Mouse (Mus musculus) neutrophil, adult 5-6 weeks (primary cell): ENCODE measurements around the gene Ankrd44. TPM values are rescaled to one million over a fixed set of nuclear protein-coding genes. Genes with fewer than 3 reads are reported as not detected.
A peak's percentile ranks its signal among the peaks of the same experiment; 100 is the strongest.

ENCODE experiments used
- ATAC-seq: fragments of 151-379, 151-347 bp; 2 replicates; pipeline ENCODE4 v1.8.0; 2017; ENCODE audit warnings: mild to moderate bottlenecking, moderate TSS enrichment; ENCODE audit not compliant: insufficient number of reproducible peaks, poor library complexity, low FRiP score, severe bottlenecking; ENCODE audit errors: extremely low read depth
- total RNA-seq: library from RNA; stranded (forward); fragments of 200-1000 nt; gene quantifications from 2 replicates; pipeline ENCODE4 v1.2.3, GENCODE M21; 2017

Ankrd44 gene
- total RNA-seq, 1 experiment from 2014 or later, result 407 TPM

DNA sequence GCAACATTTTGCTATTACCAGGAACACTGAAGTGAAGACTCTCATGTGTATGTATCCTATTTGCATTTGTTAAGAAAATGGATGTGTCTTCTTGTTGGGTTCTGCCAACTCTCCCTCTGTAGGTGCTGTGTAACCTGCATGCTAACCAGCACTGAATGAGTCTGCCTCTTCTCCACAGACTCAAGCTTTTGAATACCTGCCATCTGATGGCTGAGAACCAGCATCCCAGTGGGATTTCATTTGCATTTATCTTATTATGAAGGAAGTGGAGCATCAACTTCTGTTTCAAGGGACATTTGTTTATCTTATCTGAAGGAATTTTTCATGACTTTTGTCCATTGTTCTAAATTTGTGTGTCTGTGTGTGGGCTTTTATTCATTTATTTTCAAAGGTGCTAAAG is 180.5 kb downstream of the Ankrd44 start:
- no peak for ATAC-seq

DNA sequence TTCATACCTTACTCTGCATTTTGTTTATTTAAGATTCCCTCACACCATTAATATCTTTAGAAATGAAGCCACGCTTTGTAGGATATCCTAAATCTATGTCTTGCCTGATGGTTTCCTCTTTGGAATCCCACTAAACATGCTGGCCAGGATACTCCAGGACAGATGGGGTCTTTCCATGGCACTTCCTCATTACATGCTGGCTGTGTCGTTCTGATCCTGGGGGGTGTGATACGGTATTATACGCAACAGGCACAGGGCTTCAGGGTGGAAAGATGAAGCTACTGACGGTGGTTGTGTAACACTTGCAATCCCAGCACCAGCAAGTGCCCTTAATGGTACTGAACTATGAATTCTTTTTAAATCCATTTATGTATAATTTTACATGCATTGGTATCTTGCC is 182.0 kb downstream of the Ankrd44 start:
- ATAC-seq, result no peak

DNA sequence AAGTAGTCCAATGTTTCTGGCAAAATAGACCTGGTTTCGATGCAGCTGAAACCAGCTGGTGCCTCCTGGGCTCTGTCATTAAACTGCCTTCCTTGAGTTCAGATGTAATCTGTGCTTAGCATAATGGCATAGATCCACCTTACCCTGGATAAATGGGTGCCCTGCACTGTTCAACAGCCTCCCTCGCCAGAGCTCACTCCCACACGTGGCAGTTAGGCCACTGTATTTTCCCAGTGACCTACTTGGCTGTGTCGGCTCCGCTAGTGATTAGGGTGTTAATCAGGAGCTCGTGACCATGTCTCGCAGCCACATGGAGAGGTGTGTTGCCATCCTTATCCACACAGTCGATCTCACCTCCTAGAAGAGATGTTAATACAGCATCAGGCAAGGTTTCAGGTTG is 183.1 kb downstream of the Ankrd44 start:
- no peak for ATAC-seq

DNA sequence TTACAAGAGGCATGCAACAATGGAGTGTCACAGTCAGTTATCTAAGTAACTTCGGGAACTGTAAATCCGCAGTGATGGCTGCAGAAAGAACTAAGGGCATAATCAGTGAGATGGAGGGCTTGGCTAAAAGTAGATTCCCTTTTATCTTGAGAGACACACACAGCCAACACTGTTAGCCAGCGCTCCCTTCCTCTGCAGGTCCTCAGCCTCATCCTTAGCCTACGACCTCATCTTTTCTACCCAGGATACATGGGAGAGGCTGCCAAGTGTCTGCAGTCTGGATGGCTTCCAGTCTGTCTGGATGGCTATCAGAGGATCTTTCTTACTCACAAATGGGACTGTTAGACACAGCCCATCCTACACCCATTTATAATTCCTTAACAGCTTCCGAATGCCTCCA is 185.3 kb downstream of the Ankrd44 start:
- ATAC-seq, result no peak

DNA sequence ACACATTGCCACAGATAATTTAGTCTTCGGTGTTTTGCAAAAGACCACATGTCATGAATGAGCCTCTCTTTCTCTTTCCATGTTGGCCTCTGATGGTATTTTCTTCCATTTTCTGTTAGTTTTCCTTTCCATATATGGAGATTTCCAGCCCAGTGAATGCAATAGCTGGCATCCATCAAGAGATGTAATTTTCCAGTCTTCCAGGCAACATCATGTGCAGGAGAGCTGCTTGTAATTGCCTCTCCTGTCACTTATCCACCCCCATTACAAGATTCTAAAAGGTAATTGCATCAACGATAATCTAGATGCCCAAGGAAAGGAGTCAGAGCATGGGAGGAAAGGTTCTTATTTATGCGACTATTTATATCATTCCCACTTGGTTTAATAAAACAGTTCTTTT is 188.7 kb downstream of the Ankrd44 start:
- ATAC-seq, result no peak

DNA sequence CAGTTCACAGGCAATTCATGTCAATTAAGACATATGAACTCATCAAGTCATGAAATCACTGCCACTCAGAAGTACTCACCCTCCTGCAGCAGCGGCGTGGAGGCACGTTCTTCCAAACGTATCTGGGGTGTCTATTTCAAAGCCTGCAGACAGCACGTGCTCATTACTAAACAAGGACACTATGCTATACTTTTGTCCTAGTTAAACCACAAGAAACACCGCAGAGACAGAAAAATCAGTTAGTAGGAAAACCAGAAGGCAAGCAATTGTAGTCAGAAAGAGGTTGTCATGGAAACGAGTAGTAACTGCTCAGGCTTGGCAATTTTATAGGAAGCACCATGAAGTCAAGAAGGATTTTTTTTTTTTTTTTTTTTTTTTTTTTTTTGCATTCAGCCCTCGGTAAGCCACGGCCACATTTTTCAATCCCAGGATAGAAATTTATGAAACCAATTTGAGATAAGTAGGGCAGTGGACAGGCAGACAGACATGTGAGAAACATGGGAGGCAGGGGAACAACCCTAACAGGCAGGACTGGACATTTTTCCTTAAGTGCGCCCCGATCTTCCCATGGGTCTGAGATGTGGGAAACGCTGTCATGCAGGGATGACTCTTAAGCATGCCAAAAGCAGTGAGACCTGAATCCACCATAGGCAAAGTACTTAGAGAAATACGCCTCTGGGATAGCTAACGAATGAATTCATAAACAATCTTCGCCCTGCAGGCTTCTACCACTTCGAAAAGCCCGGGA is 191.1 kb downstream of the Ankrd44 start:
- ATAC-seq, result no peak

DNA sequence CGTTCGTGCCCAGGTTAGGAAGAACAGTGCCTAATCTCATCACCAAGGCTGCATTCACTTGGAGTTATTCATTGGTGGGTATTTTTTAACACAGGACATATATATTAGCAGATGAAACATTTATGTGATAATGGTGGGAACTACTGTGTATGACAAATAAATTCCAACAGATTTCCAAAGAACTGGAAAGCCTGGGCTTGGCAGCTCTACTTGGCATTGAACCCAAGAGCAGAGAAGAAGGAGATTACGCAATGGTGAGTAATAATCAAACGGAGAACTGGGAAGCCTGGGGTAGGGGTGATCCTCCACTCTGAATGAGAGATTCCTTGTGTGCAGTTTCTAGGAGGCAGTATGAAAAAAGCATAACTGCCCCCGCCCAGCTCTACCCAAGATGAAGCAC is 196.9 kb downstream of the Ankrd44 start:
- ATAC-seq, result no peak

GRCm38 (mm10) chr1:54726555-54726954 is 199.6 kb downstream of the Ankrd44 start:
- ATAC-seq, result no peak

DNA sequence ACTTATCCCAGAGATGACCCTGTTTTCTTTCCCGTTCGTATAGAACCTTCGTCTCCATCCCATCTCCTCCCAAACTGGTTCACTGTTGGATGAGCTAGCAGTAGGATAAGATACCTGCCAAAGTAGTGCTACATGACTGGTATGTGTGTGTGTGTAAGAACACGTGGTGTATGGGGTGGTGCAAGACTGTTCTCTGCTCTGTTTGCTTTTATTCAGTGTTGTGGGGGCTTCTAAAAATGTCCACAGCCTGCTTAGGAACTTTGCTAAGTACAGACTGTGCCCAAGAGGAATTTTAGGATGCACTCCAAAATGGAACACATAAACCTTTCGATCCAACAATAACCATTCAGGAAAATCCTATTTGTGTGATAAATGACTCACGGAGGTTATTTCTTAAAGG is 209.3 kb downstream of the Ankrd44 start:
- ATAC-seq, result no peak

DNA sequence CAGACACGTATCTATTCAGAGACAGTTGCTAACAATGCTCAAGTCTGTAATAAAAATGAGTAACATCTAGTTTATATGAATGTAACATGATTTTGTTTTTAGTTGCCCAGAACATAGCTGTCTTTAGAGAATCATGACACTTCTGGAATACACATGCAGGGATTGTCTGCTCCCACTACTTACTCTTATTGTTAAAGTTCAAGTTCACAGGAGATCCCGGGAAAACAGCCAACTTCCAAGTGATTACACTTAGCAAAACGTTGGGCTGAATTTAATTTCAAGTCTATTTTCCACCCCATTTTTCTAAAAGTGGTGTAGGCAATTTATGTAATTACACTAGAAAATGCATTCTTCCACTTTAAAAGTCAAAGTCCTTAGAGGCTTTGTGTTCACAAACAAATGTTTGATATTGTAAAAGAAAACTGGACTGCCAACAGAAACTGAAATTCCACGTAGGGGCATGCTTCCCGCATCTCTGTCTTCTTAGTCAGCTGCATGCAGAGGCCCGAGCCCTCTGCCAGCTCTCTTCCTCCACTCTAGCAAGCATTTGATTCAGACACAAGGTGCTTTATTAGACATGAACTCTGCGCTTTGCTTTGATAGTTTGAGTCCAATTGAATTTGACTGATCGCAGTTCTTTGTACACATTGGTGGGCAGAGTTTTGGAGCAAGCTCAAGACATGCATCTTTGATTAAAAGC is 211.0 kb downstream of the Ankrd44 start:
- no peak for ATAC-seq

- no peak for ATAC-seq
Measured at GRCm38 (mm10) chr1:54713231-54714173, 212.7 kb downstream of the Ankrd44 start.

DNA sequence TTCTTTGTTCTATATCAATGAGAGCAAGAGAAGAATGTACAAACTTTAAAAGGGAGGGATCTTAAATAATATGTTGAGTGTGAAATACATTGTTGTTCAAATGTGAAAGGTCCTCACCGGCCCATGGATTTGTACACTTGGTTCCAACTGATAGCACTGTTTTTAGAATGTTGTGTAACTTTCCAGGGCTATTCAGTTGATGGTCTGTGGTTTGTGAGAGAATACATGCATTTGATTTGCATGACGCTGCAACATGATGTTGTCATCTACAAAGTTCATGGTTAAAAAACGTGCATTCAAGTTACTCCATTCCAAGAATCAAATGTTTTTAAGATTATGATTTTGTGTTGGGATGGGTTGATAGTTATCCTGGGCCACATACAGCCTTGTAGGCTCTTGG is 214.6 kb downstream of the Ankrd44 start:
- no peak for ATAC-seq

DNA sequence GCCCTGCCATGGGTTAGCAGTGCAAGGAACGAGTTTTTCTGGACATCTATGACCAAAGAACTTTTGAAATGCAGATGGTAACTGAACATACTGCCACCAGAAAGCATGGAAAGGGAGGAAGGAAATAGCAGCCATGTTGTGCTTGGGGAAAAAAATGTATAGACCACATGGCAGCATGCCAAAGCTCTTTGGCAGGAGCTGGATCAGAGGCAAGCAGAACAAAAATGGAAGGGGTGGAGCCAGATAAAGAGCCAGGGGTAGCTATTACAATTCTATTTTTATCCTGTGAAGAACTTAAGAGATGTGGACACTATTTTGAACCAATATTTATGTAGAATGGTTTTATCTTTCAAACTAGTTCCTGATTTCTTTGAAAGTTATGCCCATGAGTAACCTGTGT is 215.6 kb downstream of the Ankrd44 start:
- ATAC-seq, result no peak

DNA sequence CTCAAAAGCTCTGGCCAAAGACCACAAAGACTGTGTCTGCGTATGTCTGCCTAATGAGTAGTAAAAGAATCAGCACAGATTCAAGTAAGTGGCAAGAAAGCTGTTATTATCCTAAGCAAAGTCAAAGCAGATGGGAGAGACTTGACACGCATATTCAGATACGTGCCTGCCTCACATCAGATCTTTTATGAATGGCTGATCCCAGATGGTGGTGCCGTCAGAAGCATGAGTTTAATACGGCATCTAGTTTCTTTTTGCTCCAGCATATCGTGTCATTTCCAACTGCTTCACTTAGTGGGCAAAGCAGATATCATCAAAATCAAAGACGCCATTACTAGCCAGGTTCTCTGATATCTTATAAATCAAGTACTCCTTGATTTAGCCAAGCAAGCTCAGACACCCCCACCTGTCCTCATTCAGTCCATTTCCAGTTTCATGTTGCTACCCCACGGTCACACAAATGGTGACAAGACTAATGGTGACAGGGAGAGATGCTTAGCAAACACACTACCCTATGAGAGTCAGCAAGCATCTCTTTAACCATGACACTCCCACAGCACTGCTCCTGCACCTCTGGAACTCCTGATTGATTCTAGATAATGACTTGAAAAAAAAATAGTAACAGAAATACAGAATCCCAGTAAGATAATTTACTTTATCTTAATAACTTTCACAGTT is 218.2 kb downstream of the Ankrd44 start:
- no peak for ATAC-seq

DNA sequence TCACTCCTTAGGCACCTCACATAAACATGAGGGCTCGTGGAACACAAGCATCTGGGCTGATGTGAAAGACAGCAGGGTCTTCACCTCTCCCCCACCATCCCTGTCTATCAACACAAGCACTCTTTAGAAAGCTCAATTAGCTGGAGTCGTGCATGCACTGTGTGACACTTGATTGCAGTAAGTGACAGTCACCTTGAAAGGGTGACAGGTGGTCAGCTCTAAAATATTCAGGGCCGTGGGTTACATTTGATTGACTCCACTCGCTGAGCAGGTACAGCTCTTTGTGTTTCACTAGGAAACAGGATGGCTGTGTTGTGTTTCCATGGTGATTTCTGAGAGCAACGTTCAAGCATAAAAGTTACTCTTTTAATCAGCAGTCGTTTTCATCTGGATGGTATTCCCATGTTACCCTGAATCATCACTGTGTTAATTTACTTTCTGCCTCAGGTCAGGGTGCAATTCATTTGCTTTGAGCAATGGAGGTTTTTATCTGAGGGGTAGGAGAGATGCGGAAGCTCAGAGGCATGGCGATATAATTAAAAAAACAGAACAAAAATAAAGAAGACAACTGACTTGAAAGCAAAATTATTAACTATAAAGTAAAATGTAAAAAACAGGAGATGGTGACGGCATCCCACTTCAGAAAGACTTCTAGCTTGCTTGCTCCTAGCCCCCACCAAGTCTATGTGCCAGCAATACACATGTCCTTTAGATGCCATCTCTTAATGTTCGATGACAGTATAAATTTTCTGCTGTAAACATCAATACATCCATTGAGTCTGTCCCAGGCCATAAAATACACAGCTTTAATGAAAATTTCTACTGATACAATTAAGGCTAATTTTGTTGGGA is 218.9 kb downstream of the Ankrd44 start:
- no peak for ATAC-seq

GRCm38 (mm10) chr1:54706621-54707020 is 219.6 kb downstream of the Ankrd44 start:
- peak; percentile 36; the same call in 1 of the 2 replicates for ATAC-seq

GRCm38 (mm10) chr1:54703466-54703865 is 222.7 kb downstream of the Ankrd44 start:
- no peak for ATAC-seq

GRCm38 (mm10) chr1:54702918-54703317 is 223.3 kb downstream of the Ankrd44 start:
- no peak for ATAC-seq
